Mouse (Mus musculus): ENCODE data around the gene Katnal1.

The Katnal1 gene

GRCm38 (mm10) chr5:148867766-148868165 lies 61.4 kb downstream of the Katnal1 start:
- DNase-seq: no peak

- no peak for DNase-seq
Observed at GRCm38 (mm10) chr5:148867171-148867570, 61.9 kb downstream of the Katnal1 start.

GRCm38 (mm10) chr5:148866571-148866970 lies 62.5 kb downstream of the Katnal1 start:
- no peak for DNase-seq

GRCm38 (mm10) chr5:148863409-148863808 lies 65.7 kb downstream of the Katnal1 start:
- DNase-seq: no peak

GRCm38 (mm10) chr5:148862853-148863252 lies 66.3 kb downstream of the Katnal1 start:
- DNase-seq: no peak

- DNase-seq: no peak
Observed at GRCm38 (mm10) chr5:148862136-148862535, 67.0 kb downstream of the Katnal1 start.

- no peak for DNase-seq
Observed at GRCm38 (mm10) chr5:148857522-148857921, 71.6 kb downstream of the Katnal1 start.

- no peak for DNase-seq
Observed at GRCm38 (mm10) chr5:148855047-148855446, 74.1 kb downstream of the Katnal1 start.

GRCm38 (mm10) chr5:148854166-148854565 lies 75.0 kb downstream of the Katnal1 start:
- no peak for DNase-seq

GRCm38 (mm10) chr5:148849516-148849915 lies 79.6 kb downstream of the Katnal1 start:
- DNase-seq: no peak

- no peak for DNase-seq
Observed at GRCm38 (mm10) chr5:148847032-148847431, 82.1 kb downstream of the Katnal1 start.

GRCm38 (mm10) chr5:148837069-148837468 lies 92.1 kb downstream of the Katnal1 start:
- DNase-seq: no peak

GRCm38 (mm10) chr5:148831596-148832257 lies 97.4 kb downstream of the Katnal1 start:
- peak; percentile 22 for DNase-seq

GRCm38 (mm10) chr5:148831141-148831547 lies 98.0 kb downstream of the Katnal1 start:
- DNase-seq: no peak

- no peak for DNase-seq
Observed at GRCm38 (mm10) chr5:148825732-148826131, 103.4 kb downstream of the Katnal1 start.

- no peak for DNase-seq
Observed at GRCm38 (mm10) chr5:148822772-148823171, 106.3 kb downstream of the Katnal1 start.

Measured in cerebellum, adult 9-11 months (tissue).